Mouse (Mus musculus) G1E (cell line): ENCODE measurements around the gene Syt2. TPM values are rescaled to one million over a fixed set of nuclear protein-coding genes. Genes with fewer than 3 reads are reported as not detected.

Source experiments
- ATAC-seq: 2 replicates; pipeline ENCODE4 v1.8.0; 2016; ENCODE audit warnings: mild to moderate bottlenecking; ENCODE audit not compliant: insufficient number of reproducible peaks, poor library complexity, low FRiP score, severe bottlenecking; ENCODE audit errors: extremely low read depth
- DNase-seq: peaks from one replicate; pipeline ENCODE4 v3.0.0; 2012; ENCODE audit warnings: low spot score
- H3K27me3 ChIP-seq: 2 replicates; pipeline ENCODE4 v1.6.1; 2012; ENCODE audit warnings: mild to moderate bottlenecking, low read length, inconsistent platforms; ENCODE audit not compliant: insufficient read depth
- H3K36me3 ChIP-seq: replicated peaks from 2 replicates; pipeline ENCODE3; 2012; ENCODE audit warnings: mild to moderate bottlenecking, inconsistent platforms
- H3K4me1 ChIP-seq: 2 replicates; pipeline ENCODE4 v1.6.1; 2012; ENCODE audit warnings: low read depth, low read length, inconsistent platforms, mixed read lengths; ENCODE audit not compliant: insufficient read depth
- H3K4me3 ChIP-seq: 2 replicates; pipeline ENCODE4 v1.5.1; 2012; ENCODE audit warnings: low read depth, mild to moderate bottlenecking, inconsistent platforms, low read length, moderate library complexity, mixed read lengths
- H3K9me3 ChIP-seq: replicated peaks from 2 replicates; pipeline ENCODE4 v1.6.1; 2012; ENCODE audit warnings: inconsistent platforms
- CTCF ChIP-seq: IDR thresholded peaks from 2 replicates; pipeline ENCODE4 v1.5.1; 2012; ENCODE audit warnings: low read depth, low read length, inconsistent platforms, mixed read lengths
- GATA1 ChIP-seq: IDR thresholded peaks from 2 replicates; pipeline ENCODE4 v1.6.1; 2012; ENCODE audit warnings: borderline replicate concordance, low read length, inconsistent platforms, mixed read lengths
- GATA2 ChIP-seq: IDR thresholded peaks from 2 replicates; pipeline ENCODE4 v1.6.1; 2012; ENCODE audit warnings: low read depth, low read length, inconsistent platforms, borderline replicate concordance
- POLR2AphosphoS5 ChIP-seq: IDR thresholded peaks from 2 replicates; pipeline ENCODE4 v1.6.1; 2012; ENCODE audit warnings: low read depth, low read length, inconsistent platforms; ENCODE audit not compliant: insufficient replicate concordance
- TAL1 ChIP-seq: conservative IDR thresholded peaks from 2 replicates; pipeline ENCODE4 v1.6.1; 2012; ENCODE audit warnings: low read depth, low read length, inconsistent platforms, mixed read lengths
- polyA plus RNA-seq: library from polyadenylated mRNA; stranded (reverse); fragments of >175 nt; gene quantifications from 2 replicates; pipeline ENCODE4 v1.2.3, GENCODE M21; 2012
- total RNA-seq, 2 experiments: library from RNA; stranded (forward) in 1 of 2; stranded (reverse) in 1 of 2; fragments of 200-1000 nt in 1 of 2; fragments of >200 nt in 1 of 2; fragmentation: Nextera tagmentation in 1 of 2; gene quantifications; 2 replicates each; pipeline ENCODE4 v1.2.3; 2014 to 2017

Gene Syt2
- total and polyA plus RNA-seq, 3 experiments: 0.66 TPM; not detected in 2

DNA sequence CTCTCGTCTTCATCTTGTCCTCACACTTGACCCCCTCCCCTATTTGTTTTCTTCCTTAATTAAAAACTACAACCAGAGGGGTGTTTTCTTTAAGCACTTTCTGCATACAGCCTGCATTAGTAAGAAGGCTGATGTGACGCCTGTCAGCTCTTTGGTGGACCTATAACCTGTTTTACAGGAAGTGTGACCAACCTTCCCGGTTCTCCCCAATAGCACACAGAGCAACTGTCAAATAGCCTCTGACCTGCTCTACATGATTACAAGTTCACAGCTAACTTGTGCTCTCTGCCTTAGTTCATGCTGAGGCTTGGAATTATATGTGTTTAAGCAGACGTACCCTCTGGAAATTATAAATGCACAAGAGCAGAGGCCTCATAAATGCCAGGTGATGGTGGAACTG lies 120.0 kb downstream of the Syt2 start:
- DNase-seq (no peak), ATAC-seq (no peak)
- H3K9me3 ChIP-seq: no peaks in the 10 kb centered on the region
- H3K36me3 ChIP-seq: peaks cover 15% of the 10 kb centered on the region
- TF ChIP-seq POLR2AphosphoS5: no peak
- TF ChIP-seq CTCF: no peak
- TF ChIP-seq GATA2: no peak
- TF ChIP-seq GATA1: no peak
- no peak for TF ChIP-seq TAL1
- no peak overlapping the region for H3K4me3 ChIP-seq
- no peaks in the 10 kb centered on the region for H3K27me3 ChIP-seq
- peaks cover 3% of the 10 kb centered on the region; the same call in 1 of the 2 replicates for H3K4me1 ChIP-seq

DNA sequence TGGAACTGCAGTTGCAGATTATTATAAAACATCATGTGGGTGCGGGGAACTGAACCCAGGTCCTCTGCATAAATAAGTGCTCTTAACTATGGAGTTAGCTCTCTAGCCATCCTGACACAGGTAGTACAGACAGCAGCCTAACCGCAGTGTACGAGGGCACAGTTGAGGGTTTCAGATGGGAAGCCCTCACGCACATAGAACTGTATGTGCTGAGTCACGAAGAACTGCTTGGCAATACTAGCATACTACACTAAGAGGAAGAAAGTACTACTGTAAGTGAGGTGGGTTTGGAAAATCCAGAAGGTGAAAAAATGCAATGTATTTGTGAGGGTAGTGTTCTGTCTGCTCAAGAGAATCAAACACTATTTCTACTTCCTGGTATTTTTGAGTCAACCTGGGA lies 123.8 kb downstream of the Syt2 start:
- H3K4me3 ChIP-seq: no peak overlapping the region
- peaks cover 39% of the 10 kb centered on the region for H3K36me3 ChIP-seq
- no peak for TF ChIP-seq GATA2
- TF ChIP-seq GATA1: no peak
- TF ChIP-seq CTCF: no peak
- TF ChIP-seq TAL1: no peak
- TF ChIP-seq POLR2AphosphoS5: no peak
- DNase-seq (no peak), ATAC-seq (no peak)
- H3K27me3 ChIP-seq: no peaks in the 10 kb centered on the region
- peaks cover 3% of the 10 kb centered on the region; the same call in 1 of the 2 replicates for H3K4me1 ChIP-seq
- H3K9me3 ChIP-seq: no peaks in the 10 kb centered on the region

- H3K9me3 ChIP-seq: no peaks in the 10 kb centered on the region
- H3K4me1 ChIP-seq: peaks cover 3% of the 10 kb centered on the region; the same call in 1 of the 2 replicates
- peak; percentile 42 for ATAC-seq
- peaks cover 44% of the 10 kb centered on the region for H3K36me3 ChIP-seq
- DNase-seq: no peak
- no peak overlapping the region for H3K4me3 ChIP-seq
- H3K27me3 ChIP-seq: no peaks in the 10 kb centered on the region
- TF ChIP-seq GATA1: no peak
- no peak for TF ChIP-seq TAL1
- no peak for TF ChIP-seq GATA2
- TF ChIP-seq CTCF: no peak
- no peak for TF ChIP-seq POLR2AphosphoS5
These were observed 124.9 kb downstream of the Syt2 start for GRCm38 (mm10) chr1:134771353-134771752.

GRCm38 (mm10) chr1:134771999-134772398 lies 125.5 kb downstream of the Syt2 start:
- H3K9me3 ChIP-seq: no peaks in the 10 kb centered on the region
- ATAC-seq (no peak), DNase-seq (no peak)
- no peak for TF ChIP-seq TAL1
- TF ChIP-seq CTCF: no peak
- no peak for TF ChIP-seq POLR2AphosphoS5
- no peak for TF ChIP-seq GATA1
- no peak for TF ChIP-seq GATA2
- H3K4me3 ChIP-seq: no peak overlapping the region
- no peaks in the 10 kb centered on the region for H3K27me3 ChIP-seq
- peaks cover 47% of the 10 kb centered on the region for H3K36me3 ChIP-seq
- H3K4me1 ChIP-seq: peaks cover 3% of the 10 kb centered on the region; the same call in 1 of the 2 replicates

- TF ChIP-seq GATA1 (no peak), POLR2AphosphoS5 (no peak), CTCF (no peak), GATA2 (no peak), TAL1 (no peak)
- no peaks in the 10 kb centered on the region for H3K9me3 ChIP-seq
- peaks cover 47% of the 10 kb centered on the region for H3K36me3 ChIP-seq
These were observed 126.3 kb downstream of the Syt2 start for GRCm38 (mm10) chr1:134772821-134773220.

GRCm38 (mm10) chr1:134773256-134773655 lies 126.8 kb downstream of the Syt2 start:
- peaks cover 3% of the 10 kb centered on the region; the same call in 1 of the 2 replicates for H3K4me1 ChIP-seq
- no peak overlapping the region for H3K4me3 ChIP-seq
- TF ChIP-seq GATA2 (no peak), CTCF (no peak), GATA1 (no peak), TAL1 (no peak), POLR2AphosphoS5 (no peak)
- no peaks in the 10 kb centered on the region for H3K9me3 ChIP-seq
- H3K27me3 ChIP-seq: no peaks in the 10 kb centered on the region
- H3K36me3 ChIP-seq: peaks cover 49% of the 10 kb centered on the region
- no peak for DNase-seq
- ATAC-seq: no peak

More at GRCm38 (mm10) chr1:134772821-134773220, 126.3 kb downstream of the Syt2 start:
- ATAC-seq (no peak), DNase-seq (no peak)
- no peak overlapping the region for H3K4me3 ChIP-seq
- H3K27me3 ChIP-seq: no peaks in the 10 kb centered on the region
- H3K4me1 ChIP-seq: peaks cover 3% of the 10 kb centered on the region; the same call in 1 of the 2 replicates

- no peak for ATAC-seq
- no peak overlapping the region for H3K4me3 ChIP-seq
- H3K27me3 ChIP-seq: no peaks in the 10 kb centered on the region
- no peak for DNase-seq
- H3K36me3 ChIP-seq: peaks cover 49% of the 10 kb centered on the region
- TF ChIP-seq GATA2 (no peak), GATA1 (no peak), POLR2AphosphoS5 (no peak), CTCF (no peak), TAL1 (no peak)
- no peaks in the 10 kb centered on the region for H3K9me3 ChIP-seq
- peaks cover 3% of the 10 kb centered on the region; the same call in 1 of the 2 replicates for H3K4me1 ChIP-seq
These were observed 127.8 kb downstream of the Syt2 start for GRCm38 (mm10) chr1:134774247-134774646.
